15 mouse cellular contexts compared by ENCODE assay signal in genomic region chr17:87052432-87052831, GRCm38 (mm10).
"Had no signal": no experiment of that assay in that cellular context is flagged by ENCODE, and none has a peak within 500 bp of the region (broad histone marks: within the 10 kb centered on the region; RNA-seq: fewer than 3 reads in every experiment).

No protein-coding gene starts in this region.

- H3K9ac ChIP-seq: liver, embryonic 15.5 days; midbrain, embryonic 12.5 days had no signal

- H3K9me3 ChIP-seq: limb, embryonic 10.5 days; liver, embryonic 15.5 days; megakaryocyte, embryonic 14.5 days; midbrain, embryonic 12.5 days had no signal

- H3K27me3 ChIP-seq: liver, embryonic 15.5 days; midbrain, embryonic 12.5 days had no signal

- H3K4me2 ChIP-seq: liver, embryonic 11.5 days; liver, embryonic 15.5 days; midbrain, embryonic 12.5 days had no signal

- H3K4me3 ChIP-seq: layer of hippocampus, adult 2 months; limb, embryonic 10.5 days; liver, embryonic 15.5 days; megakaryocyte, embryonic 14.5 days; midbrain, embryonic 12.5 days had no signal

- H3K4me1 ChIP-seq: liver, embryonic 15.5 days; midbrain, embryonic 12.5 days had no signal

- ATAC-seq: lung, postnatal 0 days had no signal

- H3K27ac ChIP-seq: layer of hippocampus, adult 2 months; limb, embryonic 10.5 days; liver, embryonic 15.5 days; midbrain, embryonic 12.5 days; stomach, postnatal 0 days had no signal

- DNase-seq: kidney, adult 2 months; kidney, postnatal 25 days; lung, adult 2 months; lung, postnatal 36 days; right cerebral cortex, adult 18-20 months; right cerebral cortex, postnatal 25 days; thymus, postnatal 36 days had no signal

- H3K36me3 ChIP-seq: limb, embryonic 10.5 days; liver, embryonic 15.5 days; midbrain, embryonic 12.5 days had no signal
